Mouse (Mus musculus) skeletal muscle tissue, postnatal 0 days (tissue): ENCODE data around the gene Gpr22. TPM values are rescaled to one million over a fixed set of nuclear protein-coding genes. Genes with fewer than 3 reads are reported as not detected.

Source experiments
- polyA plus RNA-seq: library from polyadenylated mRNA; unstranded; fragments of >200 nt; fragmentation: Nextera tagmentation; extraction: Ambion mirVana; gene quantifications from 2 replicates; pipeline ENCODE4 v1.2.1, GENCODE M21; 2015

Gpr22 gene
- polyA plus RNA-seq = 0.12 and 0.21 TPM in 2 replicates

GRCm38 (mm10) chr12:31713600-31713999 is at the start of gene Gpr22:
TSS of gene Gpr22 (minus strand) at chr12:31713947.

Other genes with a start within 250 kb of the Gpr22 start
- 4.7 and 5.1 TPM in 2 replicates for gene Cbll1, start 214.3 kb downstream of the Gpr22 start, polyA plus RNA-seq
- 1.4 and 1.8 TPM in 2 replicates for gene Slc26a4, start 154.0 kb downstream of the Gpr22 start, polyA plus RNA-seq
- 34.3 and 39.5 TPM in 2 replicates for gene Bcap29, start 79.3 kb downstream of the Gpr22 start, polyA plus RNA-seq
- 4.1 and 6.0 TPM in 2 replicates for gene Dus4l, start 59.1 kb downstream of the Gpr22 start, polyA plus RNA-seq
- gene Cog5, start 59.1 kb downstream of the Gpr22 start, polyA plus RNA-seq = 12.4 and 13.5 TPM in 2 replicates
- 73.6 and 75.7 TPM in 2 replicates for gene Hbp1, start 236.6 kb upstream of the Gpr22 start, polyA plus RNA-seq